Mouse (Mus musculus): ENCODE measurements around the gene Ube2d3. TPM values are rescaled to one million over a fixed set of nuclear protein-coding genes. Genes with fewer than 3 reads are reported as not detected.

Gene Ube2d3
- polyA plus RNA-seq, 1 experiment from 2014 or later: 379 TPM

DNA sequence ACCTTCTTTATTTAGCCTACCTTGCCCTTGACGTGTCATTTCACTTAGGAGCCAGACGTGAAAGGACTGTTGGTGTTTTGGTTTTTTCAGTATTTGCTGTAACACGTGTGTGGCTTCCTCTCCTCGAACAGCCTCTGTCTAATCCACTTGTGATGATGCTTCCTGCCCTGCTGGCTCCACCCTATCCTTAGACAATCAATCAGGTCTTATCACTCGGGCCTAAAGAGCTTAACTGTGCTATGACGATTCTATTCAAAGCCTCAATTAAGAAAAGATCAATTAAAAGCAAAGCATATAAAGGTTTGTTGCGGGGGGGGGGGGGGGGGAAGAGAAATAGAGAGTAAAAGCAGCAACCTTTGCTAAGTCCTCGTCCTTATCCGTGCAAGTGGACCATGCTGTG is 30.6 kb upstream of the Ube2d3 start:
- Histone ChIP-seq H3K9me3 (ENCODE audit: control insufficient read depth, low read length) (no peaks in the 10 kb centered on the region), H3K27me3 (ENCODE audit: control insufficient read depth, insufficient read depth, low read length) (no peaks in the 10 kb centered on the region), H3K9ac (replicated peaks; ENCODE audit: low read depth, low read length) (no peak overlapping the region), H3K4me3 (ENCODE audit: low read depth, low read length) (no peak overlapping the region), H3K36me3 (ENCODE audit: control insufficient read depth, insufficient read depth, low read length) (peaks cover 12% of the 10 kb centered on the region; the same call in 1 of the 2 replicates), H3K4me2 (ENCODE audit: low read depth, low read length) (no peak overlapping the region), H3K27ac (ENCODE audit: low read depth, low read length) (no peak overlapping the region), H3K4me1 (ENCODE audit: control insufficient read depth, insufficient read depth, low read length) (0 out of 2 replicates have a peak, but pooled peaks cover 3% of the 10 kb centered on the region)
- 90% methylated on average over 9 of the region's 9 CpGs for WGBS
- no peak for ATAC-seq (ENCODE audit: low read depth)

DNA sequence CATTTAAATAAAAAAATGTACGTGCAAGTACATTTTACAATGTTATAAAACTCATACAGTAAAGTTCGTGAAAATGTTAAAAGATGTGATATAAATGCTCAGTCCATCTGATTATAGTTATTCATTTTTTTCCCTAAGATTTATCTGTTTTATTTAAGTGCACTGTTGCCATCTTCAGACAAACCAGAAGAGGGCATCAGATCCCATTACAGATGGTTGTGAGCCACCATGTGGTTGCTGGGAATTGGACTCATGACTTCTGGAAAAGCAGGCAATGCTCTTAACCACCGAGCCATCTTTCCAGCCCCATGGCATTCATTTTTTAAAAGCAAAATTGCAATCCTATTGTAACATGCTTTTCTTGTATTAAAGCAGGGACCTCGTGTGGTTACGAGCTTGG is 28.7 kb upstream of the Ube2d3 start:
- 99% methylated on average over 5 of the region's 5 CpGs for WGBS
- ATAC-seq (ENCODE audit: low read depth): no peak
- H3K27me3 ChIP-seq (ENCODE audit: control insufficient read depth, insufficient read depth, low read length): no peaks in the 10 kb centered on the region
- 0 out of 2 replicates have a peak, but pooled peaks cover 3% of the 10 kb centered on the region for H3K4me1 ChIP-seq (ENCODE audit: control insufficient read depth, insufficient read depth, low read length)
- H3K4me2 ChIP-seq (ENCODE audit: low read depth, low read length): no peak overlapping the region
- no peaks in the 10 kb centered on the region for H3K9me3 ChIP-seq (ENCODE audit: control insufficient read depth, low read length)
- no peak overlapping the region for H3K27ac ChIP-seq (ENCODE audit: low read depth, low read length)
- no peak overlapping the region for H3K9ac ChIP-seq (replicated peaks; ENCODE audit: low read depth, low read length)
- no peak overlapping the region for H3K4me3 ChIP-seq (ENCODE audit: low read depth, low read length)
- H3K36me3 ChIP-seq (ENCODE audit: control insufficient read depth, insufficient read depth, low read length): peaks cover 12% of the 10 kb centered on the region; the same call in 1 of the 2 replicates

DNA sequence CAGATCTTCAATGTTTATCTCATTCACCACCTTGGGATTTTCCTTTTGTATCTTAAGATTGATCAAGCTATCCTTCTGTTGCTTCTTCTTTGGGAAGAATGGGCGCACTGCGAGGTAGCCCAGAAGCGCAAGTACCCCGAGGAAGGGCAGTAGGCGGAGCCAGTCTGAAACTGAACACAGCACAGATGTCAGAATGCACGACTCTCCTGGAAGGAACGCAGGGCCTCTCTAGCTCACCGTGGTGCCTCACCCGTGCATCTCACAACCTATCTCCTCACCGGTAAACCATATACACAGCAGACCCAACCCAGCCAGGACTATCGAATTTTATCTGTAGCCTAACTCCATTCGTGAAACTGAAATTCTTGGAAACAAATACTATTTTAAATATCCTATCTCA is 26.9 kb upstream of the Ube2d3 start:
- Histone ChIP-seq H3K4me1 (ENCODE audit: control insufficient read depth, insufficient read depth, low read length) (0 out of 2 replicates have a peak, but pooled peaks cover 3% of the 10 kb centered on the region), H3K9me3 (ENCODE audit: control insufficient read depth, low read length) (no peaks in the 10 kb centered on the region), H3K36me3 (ENCODE audit: control insufficient read depth, insufficient read depth, low read length) (peaks cover 12% of the 10 kb centered on the region; the same call in 1 of the 2 replicates), H3K4me2 (ENCODE audit: low read depth, low read length) (no peak overlapping the region), H3K27ac (ENCODE audit: low read depth, low read length) (no peak overlapping the region), H3K4me3 (ENCODE audit: low read depth, low read length) (no peak overlapping the region), H3K27me3 (ENCODE audit: control insufficient read depth, insufficient read depth, low read length) (no peaks in the 10 kb centered on the region), H3K9ac (replicated peaks; ENCODE audit: low read depth, low read length) (no peak overlapping the region)
- WGBS: 86% methylated on average over 12 of the region's 12 CpGs
- ATAC-seq (ENCODE audit: low read depth): no peak

DNA sequence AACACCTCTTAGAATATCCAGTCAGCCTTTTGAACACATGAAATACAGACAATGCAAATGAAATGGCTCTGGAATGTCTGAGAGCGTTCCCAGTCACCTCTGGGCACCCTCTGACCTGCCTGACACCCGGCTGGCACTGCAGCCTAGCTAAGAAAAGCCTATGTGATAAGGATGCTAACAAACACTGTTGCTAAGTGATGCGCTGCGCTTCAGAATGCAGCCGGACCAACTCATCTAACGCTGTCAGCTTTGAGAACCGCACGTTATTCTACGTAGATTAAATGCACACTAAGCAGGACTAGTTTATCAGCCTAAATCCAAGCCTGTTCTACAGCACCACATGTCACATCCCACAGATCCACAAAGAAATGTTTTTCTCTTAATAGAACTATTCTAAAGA is 26.1 kb upstream of the Ube2d3 start:
- ATAC-seq (ENCODE audit: low read depth): peak; percentile 25; the same call in 1 of the 2 replicates
- H3K4me1 ChIP-seq (ENCODE audit: control insufficient read depth, insufficient read depth, low read length): 0 out of 2 replicates have a peak, but pooled peaks cover 3% of the 10 kb centered on the region
- H3K9me3 ChIP-seq (ENCODE audit: control insufficient read depth, low read length): no peaks in the 10 kb centered on the region
- H3K4me3 ChIP-seq (ENCODE audit: low read depth, low read length): no peak overlapping the region
- no peaks in the 10 kb centered on the region for H3K27me3 ChIP-seq (ENCODE audit: control insufficient read depth, insufficient read depth, low read length)
- H3K27ac ChIP-seq (ENCODE audit: low read depth, low read length): no peak overlapping the region
- H3K9ac ChIP-seq (replicated peaks; ENCODE audit: low read depth, low read length): no peak overlapping the region
- no peak overlapping the region for H3K4me2 ChIP-seq (ENCODE audit: low read depth, low read length)
- WGBS: 34% methylated on average over 9 of the region's 9 CpGs
- H3K36me3 ChIP-seq (ENCODE audit: control insufficient read depth, insufficient read depth, low read length): peaks cover 8% of the 10 kb centered on the region; the same call in 1 of the 2 replicates

DNA sequence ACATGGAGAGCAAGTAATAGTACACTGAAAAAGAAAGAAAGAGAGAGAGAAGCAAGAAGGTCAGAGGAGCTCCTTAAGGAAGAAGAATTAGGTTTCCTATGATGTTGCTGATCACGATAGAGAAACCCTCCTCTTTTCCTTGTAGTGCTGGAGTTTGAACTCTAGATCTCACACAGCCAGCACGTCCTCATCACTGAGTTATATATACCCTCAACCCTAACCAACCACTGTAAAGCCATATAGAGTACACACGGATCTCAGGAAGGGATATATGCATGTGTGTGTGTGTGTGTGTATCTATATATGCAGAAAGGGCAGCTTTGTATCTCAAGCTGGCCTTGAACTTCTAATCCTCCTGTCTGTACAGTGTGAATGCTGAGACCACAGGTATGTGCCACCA is 20.7 kb upstream of the Ube2d3 start:
- no peak overlapping the region for H3K4me3 ChIP-seq (ENCODE audit: low read depth, low read length)
- no peak overlapping the region for H3K9ac ChIP-seq (replicated peaks; ENCODE audit: low read depth, low read length)
- H3K27me3 ChIP-seq (ENCODE audit: control insufficient read depth, insufficient read depth, low read length): no peaks in the 10 kb centered on the region
- ATAC-seq (ENCODE audit: low read depth): no peak
- WGBS: 84% methylated on average over 3 of the region's 3 CpGs
- no peaks in the 10 kb centered on the region for H3K9me3 ChIP-seq (ENCODE audit: control insufficient read depth, low read length)
- H3K4me1 ChIP-seq (ENCODE audit: control insufficient read depth, insufficient read depth, low read length): peaks cover 7% of the 10 kb centered on the region; the same call in 1 of the 2 replicates
- no peaks in the 10 kb centered on the region for H3K36me3 ChIP-seq (ENCODE audit: control insufficient read depth, insufficient read depth, low read length)
- no peak overlapping the region for H3K4me2 ChIP-seq (ENCODE audit: low read depth, low read length)
- no peak overlapping the region for H3K27ac ChIP-seq (ENCODE audit: low read depth, low read length)

DNA sequence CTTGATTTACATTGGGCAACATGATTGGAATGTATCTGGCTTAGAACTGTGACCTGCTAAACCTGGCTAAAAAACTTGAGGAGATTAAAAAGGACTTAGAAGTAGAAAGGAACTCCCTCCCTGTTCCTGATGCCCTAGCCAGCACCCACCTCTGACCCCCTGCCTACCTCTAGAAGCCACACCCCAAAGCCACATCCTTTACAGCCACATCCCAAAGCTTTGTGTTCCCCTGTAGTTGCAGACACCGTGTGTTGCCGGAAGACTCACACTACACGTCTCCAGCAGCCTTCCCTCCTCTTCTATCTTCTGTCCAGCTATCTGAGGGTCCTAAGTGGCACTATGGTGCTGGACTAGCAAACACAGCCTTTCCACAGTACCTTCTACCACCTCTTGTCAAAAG is 20.1 kb upstream of the Ube2d3 start:
- no peak for ATAC-seq (ENCODE audit: low read depth)
- no peaks in the 10 kb centered on the region for H3K27me3 ChIP-seq (ENCODE audit: control insufficient read depth, insufficient read depth, low read length)
- WGBS: 78% methylated on average over 3 of the region's 3 CpGs

DNA sequence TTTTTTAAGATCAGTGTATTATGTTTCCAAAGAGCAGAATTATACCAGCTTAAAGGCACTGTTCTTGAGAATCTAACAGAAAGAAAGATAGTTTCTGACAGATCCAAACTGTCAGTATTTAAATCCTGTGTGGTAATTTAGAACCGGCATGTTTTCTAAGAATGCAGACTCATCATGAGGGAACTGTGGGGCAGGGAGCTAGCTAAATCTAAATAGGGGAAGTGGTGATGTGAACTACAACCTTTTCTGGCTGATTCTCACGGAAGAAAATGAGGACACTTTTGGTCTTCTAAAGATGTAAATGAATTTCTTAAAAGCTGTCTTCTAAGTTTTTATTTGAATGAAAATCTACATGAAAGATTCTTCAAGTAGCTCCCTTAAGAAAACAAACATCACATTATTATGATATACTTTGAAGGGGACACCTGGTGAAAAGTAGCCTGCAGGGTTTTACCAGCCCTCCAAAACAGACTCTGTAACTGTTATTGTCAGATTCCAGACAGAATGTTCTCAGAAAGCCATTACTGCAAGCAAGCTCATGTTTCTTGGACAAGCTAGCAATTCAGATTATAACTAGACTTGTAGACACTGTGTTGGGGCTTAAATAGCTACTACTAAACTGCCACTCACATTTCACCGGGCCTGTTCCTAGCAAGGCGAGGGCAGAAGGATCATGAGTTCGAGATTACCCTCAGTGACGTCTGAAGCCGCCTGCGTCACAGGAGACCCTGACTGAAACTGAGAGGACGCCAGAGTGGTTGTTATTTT is 17.2 kb upstream of the Ube2d3 start:
- no peak overlapping the region for H3K4me3 ChIP-seq (ENCODE audit: low read depth, low read length)
- no peak overlapping the region for H3K9ac ChIP-seq (replicated peaks; ENCODE audit: low read depth, low read length)
- peaks cover 13% of the 10 kb centered on the region for H3K4me1 ChIP-seq (ENCODE audit: control insufficient read depth, insufficient read depth, low read length)
- H3K27me3 ChIP-seq (ENCODE audit: control insufficient read depth, insufficient read depth, low read length): no peaks in the 10 kb centered on the region
- H3K27ac ChIP-seq (ENCODE audit: low read depth, low read length): no peak overlapping the region
- H3K36me3 ChIP-seq (ENCODE audit: control insufficient read depth, insufficient read depth, low read length): no peaks in the 10 kb centered on the region
- ATAC-seq (ENCODE audit: low read depth): no peak
- H3K9me3 ChIP-seq (ENCODE audit: control insufficient read depth, low read length): no peaks in the 10 kb centered on the region
- WGBS: 93% methylated on average over 9 of the region's 9 CpGs
- H3K4me2 ChIP-seq (ENCODE audit: low read depth, low read length): no peak overlapping the region

More for the DNA sequence above, 20.1 kb upstream of the Ube2d3 start:
- peaks cover 8% of the 10 kb centered on the region; the same call in 1 of the 2 replicates for H3K4me1 ChIP-seq (ENCODE audit: control insufficient read depth, insufficient read depth, low read length)
- no peak overlapping the region for H3K27ac ChIP-seq (ENCODE audit: low read depth, low read length)
- no peaks in the 10 kb centered on the region for H3K9me3 ChIP-seq (ENCODE audit: control insufficient read depth, low read length)
- H3K9ac ChIP-seq (replicated peaks; ENCODE audit: low read depth, low read length): no peak overlapping the region
- no peaks in the 10 kb centered on the region for H3K36me3 ChIP-seq (ENCODE audit: control insufficient read depth, insufficient read depth, low read length)
- no peak overlapping the region for H3K4me3 ChIP-seq (ENCODE audit: low read depth, low read length)
- no peak overlapping the region for H3K4me2 ChIP-seq (ENCODE audit: low read depth, low read length)

DNA sequence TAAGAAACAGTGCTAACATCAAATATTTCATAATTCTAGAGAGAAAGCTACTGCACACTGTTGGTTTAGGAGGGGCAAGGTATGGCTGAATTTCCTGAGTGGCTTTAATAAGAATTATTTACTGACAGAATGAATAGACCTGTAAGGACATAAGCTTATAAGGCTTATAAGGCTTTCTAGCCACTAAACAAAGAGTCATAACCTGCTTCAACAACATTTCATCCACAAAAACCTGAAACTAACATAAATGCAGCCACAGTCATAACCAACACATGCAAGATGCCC is 16.7 kb upstream of the Ube2d3 start:
- Histone ChIP-seq H3K4me1 (ENCODE audit: control insufficient read depth, insufficient read depth, low read length) (peaks cover 13% of the 10 kb centered on the region), H3K36me3 (ENCODE audit: control insufficient read depth, insufficient read depth, low read length) (no peaks in the 10 kb centered on the region), H3K9me3 (ENCODE audit: control insufficient read depth, low read length) (no peaks in the 10 kb centered on the region), H3K27ac (ENCODE audit: low read depth, low read length) (no peak overlapping the region), H3K4me2 (ENCODE audit: low read depth, low read length) (no peak overlapping the region), H3K27me3 (ENCODE audit: control insufficient read depth, insufficient read depth, low read length) (no peaks in the 10 kb centered on the region), H3K4me3 (ENCODE audit: low read depth, low read length) (no peak overlapping the region), H3K9ac (replicated peaks; ENCODE audit: low read depth, low read length) (no peak overlapping the region)
- ATAC-seq (ENCODE audit: low read depth): no peak

DNA sequence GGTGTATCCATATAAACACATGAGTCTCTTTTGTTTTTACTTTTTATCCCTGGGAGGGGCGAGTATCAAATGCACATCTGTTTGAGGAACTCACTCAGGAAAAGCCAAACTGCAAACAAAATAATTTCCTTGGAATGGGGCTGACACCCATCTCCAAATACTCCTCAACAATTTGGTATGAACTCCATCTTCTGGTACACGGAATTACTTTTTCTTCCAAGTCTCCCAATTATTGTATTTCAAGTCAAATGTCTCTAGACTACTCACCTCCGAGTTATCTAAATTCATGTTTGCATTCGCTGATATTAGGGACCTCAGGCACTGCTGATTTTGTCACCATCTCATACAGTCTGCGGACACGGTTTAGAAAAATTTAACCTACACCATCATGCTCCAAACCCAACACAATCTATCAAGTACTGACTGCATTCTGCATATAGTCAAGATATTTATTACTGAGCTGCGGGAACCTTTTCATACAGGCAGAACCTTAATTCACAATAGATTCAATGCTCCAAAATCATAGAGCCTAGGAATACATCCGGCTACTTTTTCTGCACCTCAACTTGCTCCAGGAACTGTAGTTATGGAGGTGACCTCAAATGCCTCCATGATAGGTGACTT is 15.6 kb upstream of the Ube2d3 start:
- Histone ChIP-seq H3K4me3 (ENCODE audit: low read depth, low read length) (peak overlapping the region; percentile 60), H3K27me3 (ENCODE audit: control insufficient read depth, insufficient read depth, low read length) (no peaks in the 10 kb centered on the region), H3K4me2 (ENCODE audit: low read depth, low read length) (peak overlapping the region; percentile 53), H3K36me3 (ENCODE audit: control insufficient read depth, insufficient read depth, low read length) (no peaks in the 10 kb centered on the region), H3K4me1 (ENCODE audit: control insufficient read depth, insufficient read depth, low read length) (peaks cover 13% of the 10 kb centered on the region), H3K9me3 (ENCODE audit: control insufficient read depth, low read length) (no peaks in the 10 kb centered on the region), H3K27ac (ENCODE audit: low read depth, low read length) (peak overlapping the region; percentile 97), H3K9ac (replicated peaks; ENCODE audit: low read depth, low read length) (peak overlapping the region; percentile 79)
- no peak; the same call in 1 of the 2 replicates for ATAC-seq (ENCODE audit: low read depth)
- WGBS: 36% methylated on average over 8 of the region's 8 CpGs

All from neural tube, embryonic 14.5 days (tissue).